Mouse (Mus musculus) neural tube, embryonic 10.5 days (tissue): ENCODE results near the gene Lat2.
"Not testable (repeated sequence)": the region's sequence is repeated elsewhere in the genome, so short reads cannot be mapped to it uniquely, and the experiment has no call there.

ENCODE experiments used
- DNase-seq: peaks from one replicate; pipeline ENCODE4 v3.0.0-alpha.2; 2017; ENCODE audit warnings: low spot score; ENCODE audit errors: extremely low spot score

Gene Lat2

GRCm38 (mm10) chr5:134614802-134615201 lies at the start of gene Lat2:
Gene Lat2, minus strand, starts transcription at chr5:134615025.
- DNase-seq, result no peak

DNA sequence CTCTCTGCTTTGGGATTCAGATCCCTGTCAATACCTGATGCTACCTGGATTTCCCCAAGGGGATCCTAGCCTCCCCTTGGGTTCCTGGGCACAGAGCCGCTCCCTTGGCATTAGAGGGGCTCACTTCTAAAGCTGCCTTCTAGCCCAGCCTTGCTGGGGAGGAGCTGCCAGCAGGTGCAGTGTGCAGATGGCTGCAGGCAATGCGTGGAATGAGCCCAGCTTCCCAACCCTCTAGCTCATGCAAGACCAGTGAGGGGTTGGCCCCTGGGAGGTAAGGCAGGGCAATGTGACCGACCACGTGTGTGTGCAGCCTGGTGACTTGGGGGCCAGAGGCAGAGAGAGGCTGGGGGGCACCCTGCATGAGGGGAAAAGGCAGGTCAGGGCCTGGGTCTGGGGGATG lies 41.9 kb upstream of the Lat2 start:
- DNase-seq, result no peak

GRCm38 (mm10) chr5:134652015-134652414 lies 37.2 kb upstream of the Lat2 start:
- DNase-seq, result no peak

GRCm38 (mm10) chr5:134650926-134651325 lies 36.1 kb upstream of the Lat2 start:
- DNase-seq, result peak; percentile 27

- DNase-seq, result not testable (repeated sequence)
These were observed 34.2 kb upstream of the Lat2 start for GRCm38 (mm10) chr5:134648976-134649375.

DNA sequence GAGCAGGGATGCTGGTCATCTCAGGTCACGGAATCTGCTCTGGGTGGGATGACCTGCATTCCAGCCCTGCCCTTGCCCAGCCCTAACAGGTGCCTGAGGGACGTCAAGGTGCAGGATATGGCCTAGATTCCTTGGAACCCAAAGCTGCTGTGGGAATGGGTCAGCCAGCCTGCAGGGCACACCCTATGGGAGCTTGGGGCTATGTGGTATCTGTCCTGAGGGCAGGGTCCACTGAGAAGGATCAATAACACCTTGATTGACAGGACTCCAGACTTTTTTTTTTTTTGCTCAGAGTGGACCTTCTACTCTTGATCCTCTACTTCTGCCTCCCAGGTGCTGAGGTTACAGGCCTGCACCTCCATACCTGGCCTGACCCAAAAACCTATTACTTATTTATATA lies 32.6 kb upstream of the Lat2 start:
- no peak for DNase-seq

DNA sequence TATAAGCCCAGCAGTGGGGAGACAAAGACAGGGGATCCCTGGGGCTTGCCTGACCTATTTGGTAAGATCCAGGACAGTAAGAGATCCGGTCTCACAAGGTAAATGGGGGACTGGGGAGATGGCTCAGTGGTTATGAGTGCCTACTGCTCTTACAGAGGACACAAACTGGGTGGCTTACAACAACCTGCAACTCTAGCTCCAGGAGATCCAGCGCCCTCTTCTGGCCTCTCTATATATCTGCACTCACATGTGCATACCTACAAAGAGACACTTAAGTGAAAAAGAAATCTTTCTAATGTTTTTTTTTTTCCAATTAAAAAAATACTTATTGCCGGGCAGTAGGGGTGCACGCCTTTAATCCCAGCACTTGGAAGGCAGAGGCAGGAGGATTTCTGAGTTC lies 31.6 kb upstream of the Lat2 start:
- no peak for DNase-seq

- no peak for DNase-seq
These were observed 29.9 kb upstream of the Lat2 start for GRCm38 (mm10) chr5:134644643-134645118.

GRCm38 (mm10) chr5:134644121-134644520 lies 29.3 kb upstream of the Lat2 start:
- no peak for DNase-seq

- no peak for DNase-seq
These were observed 25.5 kb upstream of the Lat2 start for GRCm38 (mm10) chr5:134640371-134640770.

- DNase-seq, result peak; percentile 97
These were observed 24.5 kb upstream of the Lat2 start, which contains the start of gene Eif4h for GRCm38 (mm10) chr5:134639269-134639682. Gene Eif4h, minus strand, starts transcription at chr5:134639490.

GRCm38 (mm10) chr5:134638461-134639268 lies 23.8 kb upstream of the Lat2 start:
- no peak for DNase-seq

- no peak for DNase-seq
These were observed 23.1 kb upstream of the Lat2 start for GRCm38 (mm10) chr5:134637820-134638367.

DNA sequence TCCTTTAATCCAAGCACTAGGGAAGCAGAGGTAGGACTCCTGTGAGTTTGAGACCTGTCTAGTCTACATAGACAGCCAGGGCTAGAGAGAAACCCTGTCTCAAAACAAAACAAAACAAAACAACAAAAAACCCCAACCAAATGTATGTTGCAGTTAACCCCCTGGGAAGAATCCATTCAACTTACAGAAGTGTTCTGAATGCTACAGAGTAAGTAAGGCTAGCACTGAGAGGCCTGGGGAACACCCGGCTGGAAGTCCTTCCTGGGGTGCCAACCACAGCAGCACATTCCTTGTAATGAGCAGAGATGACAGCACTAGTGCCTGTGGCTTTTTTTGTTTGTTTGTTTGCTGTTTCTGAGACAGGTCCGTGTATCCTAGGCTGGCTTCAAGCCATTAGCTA lies 18.0 kb upstream of the Lat2 start:
- DNase-seq, result no peak

DNA sequence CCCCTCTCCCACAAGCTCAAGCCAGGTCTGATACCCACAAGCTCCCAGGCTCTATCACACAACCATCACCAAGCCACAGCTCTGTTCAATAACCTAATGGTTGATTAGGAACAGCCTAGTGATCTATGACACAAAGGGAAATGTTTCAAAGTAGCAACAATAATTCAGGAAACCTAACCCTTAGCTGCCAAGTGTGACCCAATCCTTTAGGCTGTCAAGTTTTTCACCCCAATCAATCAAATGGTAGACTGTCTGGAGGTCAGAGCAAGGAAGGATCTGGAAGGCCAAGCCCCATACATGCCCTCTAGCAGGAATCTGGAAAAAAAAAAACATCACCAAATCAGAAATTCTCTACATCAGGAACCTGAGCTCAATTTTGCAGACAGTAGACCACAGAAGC lies 16.0 kb upstream of the Lat2 start:
- DNase-seq, result no peak

- no peak for DNase-seq
These were observed 14.7 kb upstream of the Lat2 start for GRCm38 (mm10) chr5:134629508-134629907.

DNA sequence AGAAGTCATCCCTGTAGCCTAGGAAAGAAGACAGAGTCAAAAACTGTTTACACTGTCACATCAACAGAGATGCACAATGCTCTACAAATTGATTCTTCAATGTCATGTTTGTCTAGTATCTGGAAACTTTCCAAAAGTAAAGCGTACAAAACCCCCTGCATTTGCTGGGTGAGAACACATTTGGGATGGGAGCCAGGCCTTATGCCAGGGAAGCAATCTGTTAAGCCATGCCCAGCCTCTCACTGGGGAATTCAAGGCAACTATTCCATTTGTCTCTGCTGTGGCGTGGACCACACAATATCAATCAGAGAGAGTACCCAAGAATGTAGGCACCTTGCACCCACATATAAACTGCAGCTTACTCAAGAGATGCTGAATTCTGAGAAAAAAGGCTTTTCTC lies 7.2 kb upstream of the Lat2 start:
- DNase-seq, result no peak

DNA sequence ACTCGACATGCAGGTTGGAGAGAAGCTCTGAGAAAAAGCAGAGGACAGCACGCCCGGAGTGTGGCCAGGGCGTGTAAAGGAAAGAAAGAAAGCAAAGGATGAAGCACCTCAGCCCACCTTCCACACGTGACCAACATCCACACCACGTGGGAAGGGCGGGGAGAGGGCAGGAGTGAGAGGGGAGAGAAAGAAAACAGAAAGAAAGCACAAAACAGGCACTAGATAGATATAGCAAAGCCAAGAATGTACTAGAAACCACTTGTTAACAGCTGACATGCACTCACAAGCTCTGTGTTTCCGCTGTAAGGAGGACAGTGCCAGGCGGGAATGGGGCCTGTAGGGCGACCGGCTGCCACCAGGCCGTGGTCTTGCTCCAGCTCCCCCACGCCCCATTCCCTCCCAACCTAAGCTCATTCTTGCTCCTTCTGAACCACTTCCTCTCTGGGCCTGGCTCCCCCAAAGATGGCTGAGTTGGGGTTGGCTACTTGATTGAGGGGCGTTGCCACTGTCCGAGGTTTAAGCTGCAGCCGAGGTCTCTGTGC lies 6.3 kb upstream of the Lat2 start:
- DNase-seq, result no peak

DNA sequence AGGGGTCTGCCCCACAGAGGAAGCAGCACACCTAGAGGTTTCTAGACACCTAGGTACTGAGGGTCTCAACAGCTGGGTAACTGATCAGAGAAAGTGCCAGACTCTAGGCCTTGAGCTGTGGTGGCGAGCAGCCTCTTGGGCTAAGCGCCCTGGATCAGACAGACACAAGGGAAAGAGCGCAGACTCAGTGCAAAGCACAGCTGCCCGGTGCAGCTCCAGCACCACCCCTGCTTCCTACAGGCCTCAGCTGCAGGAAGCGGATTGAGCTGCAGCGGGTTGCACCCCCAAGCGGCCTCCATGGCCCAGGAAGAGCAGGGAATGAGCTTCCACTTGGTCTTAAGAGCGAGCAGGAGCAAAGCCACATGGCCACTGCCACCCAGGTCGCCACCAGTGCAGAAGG lies 5.6 kb upstream of the Lat2 start:
- DNase-seq, result no peak

GRCm38 (mm10) chr5:134617071-134617470 lies 2.2 kb upstream of the Lat2 start:
- peak; percentile 52 for DNase-seq

DNA sequence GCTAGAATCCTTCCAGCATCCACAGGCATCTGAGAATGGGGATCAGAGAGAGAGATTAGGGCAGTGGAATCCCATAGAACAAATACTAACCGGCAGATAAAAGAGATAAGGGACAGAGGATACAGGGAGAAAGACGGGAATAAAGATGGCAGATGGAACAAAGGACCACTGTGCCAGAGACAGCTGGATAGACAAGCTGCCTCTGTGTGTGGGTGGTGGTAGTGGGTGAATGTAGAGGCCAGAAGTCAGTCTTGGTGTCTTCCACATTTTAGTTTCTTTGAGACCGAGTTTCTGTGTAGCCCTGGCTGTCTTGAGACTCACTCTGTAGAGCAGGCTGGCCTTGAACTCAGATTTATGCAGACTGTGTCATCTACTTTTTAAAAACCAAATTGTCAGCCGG lies 955 bp upstream of the Lat2 start:
- no peak for DNase-seq

DNA sequence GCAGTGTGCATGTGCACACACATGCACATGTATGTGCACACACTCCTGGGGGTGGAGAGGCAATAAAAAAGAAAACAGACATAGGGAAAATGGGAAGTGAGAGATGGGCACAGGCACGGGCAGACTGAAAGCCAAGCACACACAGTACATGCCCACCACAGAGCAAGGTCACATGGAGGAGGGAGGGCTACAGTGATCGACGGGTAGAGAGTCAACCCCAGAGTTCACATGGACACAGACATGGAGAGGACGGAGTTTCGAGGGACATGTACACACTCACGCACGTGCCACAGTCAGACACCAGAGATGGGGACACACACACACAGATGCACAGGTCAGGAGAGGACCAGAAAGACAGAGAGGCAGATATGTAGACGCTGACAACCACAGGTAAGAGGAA lies 555 bp upstream of the Lat2 start:
- no peak for DNase-seq

DNA sequence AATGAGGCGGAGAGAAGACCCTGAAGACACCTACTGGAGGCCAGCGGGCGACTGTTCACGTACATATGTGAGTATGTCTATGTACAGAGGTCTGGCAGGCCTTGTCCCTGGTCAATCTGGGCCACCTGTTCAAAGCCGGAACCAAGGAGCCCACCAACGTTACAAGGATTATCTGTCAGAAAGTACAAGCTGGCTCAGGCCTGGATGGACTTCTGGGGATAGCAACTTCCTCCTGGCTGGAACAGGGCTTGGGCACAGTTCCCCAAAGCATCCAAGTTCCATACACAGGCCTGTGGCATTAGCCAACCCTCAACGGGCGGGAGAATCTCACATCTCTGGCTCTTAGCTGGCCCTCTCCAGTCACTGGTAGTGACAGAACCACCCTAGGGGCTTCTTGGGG lies 529 bp downstream of the Lat2 start:
- no peak for DNase-seq
